Mouse (Mus musculus) CH12F3 (cell line): ENCODE measurements around the gene Cacna1a.

Source experiments
- in situ Hi-C: fragments of 300-500 bp; cut with MboI; formaldehyde crosslinking; loops from 2 replicates; pipeline ENCODE4 v1.14.3; 2020; ENCODE audit warnings: low sequenced_read_pairs

Gene Cacna1a

GRCm38 (mm10) chr8:84471271-84471995 is 83.2 kb downstream of the Cacna1a start:
- in situ Hi-C loops: no loop called here

- in situ Hi-C loops: no loop called here
Measured at GRCm38 (mm10) chr8:84474456-84474855, 86.2 kb downstream of the Cacna1a start.

DNA sequence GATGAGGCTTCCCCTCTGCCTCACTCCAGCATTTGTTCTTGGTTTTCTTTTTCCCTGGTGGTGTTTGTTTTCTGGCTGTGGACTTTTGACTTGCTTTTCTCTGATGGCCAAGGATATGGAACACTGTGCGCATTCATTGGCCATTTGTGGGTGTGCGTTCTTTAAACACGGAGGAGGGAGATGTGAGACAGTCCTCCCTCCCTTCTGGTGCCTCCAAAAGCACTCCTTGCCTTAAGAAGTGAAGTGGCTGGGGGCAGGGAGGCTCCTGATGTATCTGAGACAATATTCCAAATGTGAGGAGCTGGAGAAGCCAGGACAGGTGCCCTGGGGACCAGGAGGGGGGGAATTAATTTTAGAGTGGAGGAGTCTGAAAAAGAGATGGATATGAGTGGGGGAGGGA is 89.1 kb downstream of the Cacna1a start:
- in situ Hi-C loops: no loop called here

DNA sequence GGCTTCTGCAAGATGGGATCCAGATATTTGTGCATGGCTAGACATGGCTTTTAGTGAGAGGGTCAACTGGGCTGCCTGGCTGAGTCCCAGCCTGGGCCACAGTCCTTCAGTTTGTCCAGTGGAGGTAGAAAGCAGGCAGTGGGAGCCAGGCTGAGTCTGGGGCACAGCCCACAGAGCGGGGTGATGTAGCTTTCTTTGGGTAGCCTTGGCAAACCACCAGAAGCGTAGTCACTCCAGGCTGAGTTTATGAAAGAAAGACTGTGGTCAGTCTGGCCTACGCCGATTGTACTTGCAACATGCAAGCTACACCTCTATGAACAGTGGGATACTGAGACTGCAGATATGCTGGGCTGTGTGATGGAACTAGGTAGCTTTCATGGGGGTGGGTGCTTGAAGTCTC is 94.8 kb downstream of the Cacna1a start:
- in situ Hi-C loops: no loop called here

- in situ Hi-C loops: no loop called here
Measured at GRCm38 (mm10) chr8:84485366-84485765, 97.1 kb downstream of the Cacna1a start.

GRCm38 (mm10) chr8:84485864-84486263 is 97.6 kb downstream of the Cacna1a start:
- in situ Hi-C loops: no loop called here

- in situ Hi-C loops: no loop called here
Measured at GRCm38 (mm10) chr8:84489223-84489622, 101.0 kb downstream of the Cacna1a start.

- in situ Hi-C loops: no loop called here
Measured at GRCm38 (mm10) chr8:84494541-84495084, 106.4 kb downstream of the Cacna1a start.

GRCm38 (mm10) chr8:84501181-84501580 is 112.9 kb downstream of the Cacna1a start:
- in situ Hi-C loops: no loop called here

DNA sequence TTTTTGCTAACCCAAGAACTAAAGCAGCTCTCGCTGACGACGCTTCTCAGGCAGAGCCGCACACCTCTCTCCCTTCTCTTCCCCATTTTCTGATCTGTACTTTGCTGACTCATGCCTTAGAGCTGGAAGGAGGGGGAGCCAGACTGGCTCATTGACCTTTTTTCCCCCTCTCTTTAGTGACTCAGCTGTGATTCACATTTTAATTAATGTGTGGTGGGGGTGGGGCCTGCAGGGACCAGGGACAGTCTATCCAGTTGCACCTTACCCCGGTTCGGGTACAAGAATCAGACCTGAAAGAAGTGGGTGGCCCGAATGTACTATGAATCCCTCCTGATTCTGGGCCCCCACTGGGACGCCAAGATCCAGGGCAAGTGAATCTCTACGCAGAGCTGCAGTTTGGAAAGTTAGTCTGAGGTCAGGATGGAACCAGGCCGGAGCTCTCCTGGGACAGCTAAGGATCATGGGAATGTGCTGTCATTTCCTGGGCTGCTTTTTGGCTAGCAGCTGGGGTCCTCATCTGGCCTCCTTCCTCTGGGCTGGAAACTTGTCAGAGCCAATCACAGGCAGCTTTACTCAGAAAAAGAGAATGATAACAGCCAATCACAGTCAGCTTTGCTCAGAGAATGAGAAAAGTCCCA is 113.5 kb downstream of the Cacna1a start:
- in situ Hi-C loops: no loop called here

- in situ Hi-C loops: no loop called here
Measured at GRCm38 (mm10) chr8:84502638-84503037, 114.4 kb downstream of the Cacna1a start.

GRCm38 (mm10) chr8:84507220-84507619 is 119.0 kb downstream of the Cacna1a start:
- in situ Hi-C loops: no loop called here

DNA sequence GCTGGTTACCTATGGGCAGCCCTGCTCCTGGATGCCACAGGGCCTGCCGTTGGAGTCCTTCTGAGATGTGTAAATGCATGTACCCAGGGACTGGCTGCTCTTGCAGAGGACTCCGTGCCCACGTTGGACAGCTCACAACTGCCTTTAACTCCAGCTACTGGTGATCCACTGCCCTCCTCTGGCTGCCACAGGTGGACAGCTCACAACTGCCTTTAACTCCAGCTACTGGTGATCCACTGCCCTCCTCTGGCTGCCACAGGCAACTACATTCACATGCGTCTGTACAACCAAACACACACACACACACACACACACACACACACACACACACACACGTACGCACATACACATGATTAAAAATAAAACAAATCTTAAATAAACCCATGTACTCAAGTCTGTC is 121.5 kb downstream of the Cacna1a start:
- in situ Hi-C loops: loop anchor here (10.0 kb wide), 1 partner anchor 145 kb away; no protein-coding TSS in a partner anchor

- in situ Hi-C loops: loop anchor here (10.0 kb wide), 1 partner anchor 147 kb away; no protein-coding TSS in a partner anchor
Measured at GRCm38 (mm10) chr8:84511621-84512020, 123.4 kb downstream of the Cacna1a start.

DNA sequence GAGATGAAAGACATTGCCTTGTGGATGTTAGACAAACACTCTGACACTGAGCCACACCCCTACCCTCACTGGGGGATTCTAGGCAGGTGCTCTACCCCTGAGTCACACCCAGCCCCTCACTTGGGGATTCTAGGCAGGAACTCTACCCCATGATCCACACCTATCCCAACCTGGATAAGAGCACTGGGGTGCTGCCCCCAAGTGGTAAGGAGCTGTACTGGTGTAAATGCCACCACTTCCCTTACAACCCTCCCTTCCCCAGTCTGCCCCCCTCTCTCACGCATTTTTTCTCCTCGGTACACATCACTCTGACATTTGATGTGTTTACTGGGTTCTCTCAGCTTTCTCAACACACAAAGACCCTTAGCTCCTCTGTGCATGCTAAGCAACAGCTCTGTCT is 125.5 kb downstream of the Cacna1a start:
- in situ Hi-C loops: loop anchor here (10.0 kb wide), 1 partner anchor 149 kb away; no protein-coding TSS in a partner anchor

- in situ Hi-C loops: loop anchor here (10.0 kb wide), 1 partner anchor 153 kb away; no protein-coding TSS in a partner anchor
Measured at GRCm38 (mm10) chr8:84518180-84518579, 129.9 kb downstream of the Cacna1a start.

DNA sequence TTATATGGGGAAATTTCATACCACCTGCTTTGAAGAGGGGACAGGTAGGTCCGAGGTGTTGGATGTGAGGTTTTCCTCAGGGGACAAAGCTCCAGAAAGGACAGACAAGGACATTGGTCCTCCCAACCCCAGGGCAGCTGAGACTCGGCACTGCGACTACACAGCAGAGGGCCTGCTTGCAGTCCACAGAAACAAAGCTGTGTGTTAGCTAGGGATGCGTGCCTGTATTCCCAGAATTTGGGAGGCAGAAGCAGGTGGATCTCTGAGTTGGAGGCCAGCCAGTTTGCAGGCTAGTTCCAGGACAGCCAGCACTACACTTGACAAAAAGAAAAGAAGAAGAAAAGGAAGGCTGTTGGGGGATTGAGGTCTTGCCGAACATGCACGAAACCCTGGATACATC is 130.5 kb downstream of the Cacna1a start:
- in situ Hi-C loops: loop anchor here (10.0 kb wide), 1 partner anchor 154 kb away; no protein-coding TSS in a partner anchor

GRCm38 (mm10) chr8:84519767-84520626 is 131.8 kb downstream of the Cacna1a start:
- in situ Hi-C loops: loop anchor here (10.0 kb wide), 1 partner anchor 155 kb away; no protein-coding TSS in a partner anchor

GRCm38 (mm10) chr8:84520999-84521398 is 132.8 kb downstream of the Cacna1a start:
- in situ Hi-C loops: no loop called here

GRCm38 (mm10) chr8:84528036-84528435 is 139.8 kb downstream of the Cacna1a start:
- in situ Hi-C loops: no loop called here

DNA sequence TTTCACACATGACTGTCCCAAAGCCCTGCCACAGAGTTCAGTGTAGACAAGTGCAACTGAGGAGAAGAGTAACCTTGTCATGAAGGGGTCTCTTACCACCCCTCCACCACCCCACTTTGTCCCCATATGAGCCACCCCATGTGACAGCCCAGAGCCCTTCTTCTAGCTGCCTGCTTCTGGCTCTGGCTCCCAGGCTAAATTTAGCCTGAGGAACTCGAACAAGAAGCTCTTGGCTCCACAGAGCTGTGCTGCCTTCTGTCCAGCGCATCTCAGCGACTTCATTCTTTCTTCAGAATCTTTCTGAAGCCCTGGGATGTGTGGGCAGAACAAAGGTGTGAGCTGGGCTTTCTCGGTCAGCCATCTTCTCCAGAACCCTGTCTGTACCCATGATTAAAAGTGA is 141.3 kb downstream of the Cacna1a start:
- in situ Hi-C loops: no loop called here
